Mouse (Mus musculus) bone marrow macrophage, adult 2 months (primary cell): ENCODE results near the gene Cldnd1.

Experiments
- CTCF ChIP-seq: IDR thresholded peaks from 2 replicates; pipeline ENCODE4 v1.5.1; 2012; ENCODE audit warnings: low read depth, mild to moderate bottlenecking, low read length, moderate library complexity
- POLR2A ChIP-seq: IDR thresholded peaks from 2 replicates; pipeline ENCODE4 v1.6.1; 2012; ENCODE audit warnings: mild to moderate bottlenecking, low read depth, low read length, borderline replicate concordance

DNA sequence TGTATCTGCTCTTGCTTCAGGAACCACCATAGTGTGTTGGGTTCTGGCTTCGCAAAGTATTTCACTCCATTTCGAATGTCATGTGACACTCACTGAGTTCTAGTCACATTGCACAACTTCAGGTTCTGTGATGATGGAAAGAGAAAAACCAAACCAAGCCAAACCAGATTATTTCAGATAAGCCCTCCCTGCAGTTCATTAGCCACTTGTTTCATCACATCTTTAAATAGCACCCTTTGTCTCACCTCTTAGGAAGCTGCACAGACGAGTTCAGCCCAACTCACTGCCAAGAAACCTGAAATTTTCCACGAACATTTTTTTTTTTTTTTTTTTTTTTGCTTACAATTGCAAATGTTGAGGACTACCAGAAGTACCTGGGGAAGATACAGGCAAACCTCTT, 19.0 kb downstream of the Cldnd1 start:
- TF ChIP-seq CTCF (no peak), POLR2A (no peak)
